Mouse (Mus musculus): ENCODE data around the gene Olfr693.

GRCm38 (mm10) chr7:106711463-106711862 lies 31.1 kb upstream of the Olfr693 start:
- TF ChIP-seq CTCF (IDR thresholded peaks at IDR 0.05; ENCODE audit: control insufficient read depth, insufficient read depth, insufficient read length), result no peak
- no peak for TF ChIP-seq MAX (IDR thresholded peaks at IDR 0.05)

Data from C2C12 (cell line).